Mouse (Mus musculus) Muller cell, postnatal 12 days (primary cell): Measurements from ENCODE around the gene Epb41l1.

Experiments used
- DNase-seq: peaks from one replicate; pipeline ENCODE4 v3.0.0-alpha.2; 2015; ENCODE audit errors: inconsistent ontology term

Gene Epb41l1

DNA sequence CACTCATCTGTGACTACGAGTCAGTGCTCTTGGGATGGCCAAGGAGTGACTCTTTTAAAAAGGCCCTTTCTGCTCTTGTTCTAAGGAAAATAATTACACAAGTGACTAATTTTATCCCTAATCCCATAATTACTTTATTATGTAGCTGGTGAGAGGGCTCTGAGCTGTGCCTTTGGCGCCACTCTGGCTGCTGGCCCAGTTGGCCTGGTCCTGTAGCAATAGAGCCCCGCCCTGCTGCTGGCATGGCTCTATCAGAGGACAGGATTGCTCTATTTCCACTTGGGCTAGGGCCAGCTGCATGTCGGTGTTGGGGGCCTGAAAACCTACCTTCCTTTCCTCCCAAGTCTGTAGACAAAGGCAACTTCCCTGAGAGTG lies 36.6 kb downstream of the Epb41l1 start:
- peak; percentile 51 for DNase-seq

- DNase-seq: peak; percentile 32
These were observed 39.8 kb downstream of the Epb41l1 start for GRCm38 (mm10) chr2:156460470-156460869.

DNA sequence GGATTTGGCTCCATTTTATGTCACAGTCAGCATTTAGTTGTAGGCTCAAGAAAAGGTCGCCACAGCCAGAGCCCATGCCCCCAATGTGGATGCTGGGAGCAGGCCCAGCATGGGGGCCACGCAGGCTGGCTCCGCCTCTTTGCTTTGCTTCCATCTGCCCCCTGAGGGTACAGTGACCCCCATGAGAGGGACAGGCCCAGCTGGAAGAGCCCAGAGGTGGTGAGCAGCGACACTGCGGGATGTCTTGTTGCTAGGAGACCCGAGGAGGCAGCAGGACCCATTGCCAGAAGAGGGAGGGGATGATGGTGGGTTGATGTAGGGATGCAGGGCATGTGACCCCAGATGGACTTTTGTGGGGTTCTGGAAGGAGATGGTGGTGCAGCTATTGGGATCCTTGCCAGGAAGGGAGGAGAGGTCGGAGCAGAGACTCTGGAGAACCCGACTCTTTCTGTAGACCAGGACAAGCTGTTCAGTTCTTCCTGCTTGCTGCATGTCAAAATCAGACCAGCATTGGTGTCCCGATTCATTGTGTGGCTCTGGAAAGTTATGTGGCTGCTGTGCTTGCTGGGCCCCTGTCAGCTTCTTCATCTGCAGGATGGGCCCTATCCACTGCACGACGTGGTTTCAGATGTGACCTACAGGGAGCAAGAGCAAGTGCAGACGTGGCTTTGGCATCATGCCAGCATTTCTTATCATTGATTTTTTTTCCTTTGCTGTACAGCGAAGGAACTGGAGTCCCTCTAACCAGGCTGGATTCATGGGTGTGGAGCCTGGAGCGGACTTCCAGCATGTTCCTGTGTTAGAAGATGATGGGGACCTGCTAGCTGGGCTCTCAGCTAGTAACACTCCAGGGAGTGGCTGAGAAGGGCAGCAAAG lies 41.7 kb downstream of the Epb41l1 start:
- DNase-seq: no peak

- DNase-seq: no peak
These were observed 43.7 kb downstream of the Epb41l1 start for GRCm38 (mm10) chr2:156464416-156464815.

DNA sequence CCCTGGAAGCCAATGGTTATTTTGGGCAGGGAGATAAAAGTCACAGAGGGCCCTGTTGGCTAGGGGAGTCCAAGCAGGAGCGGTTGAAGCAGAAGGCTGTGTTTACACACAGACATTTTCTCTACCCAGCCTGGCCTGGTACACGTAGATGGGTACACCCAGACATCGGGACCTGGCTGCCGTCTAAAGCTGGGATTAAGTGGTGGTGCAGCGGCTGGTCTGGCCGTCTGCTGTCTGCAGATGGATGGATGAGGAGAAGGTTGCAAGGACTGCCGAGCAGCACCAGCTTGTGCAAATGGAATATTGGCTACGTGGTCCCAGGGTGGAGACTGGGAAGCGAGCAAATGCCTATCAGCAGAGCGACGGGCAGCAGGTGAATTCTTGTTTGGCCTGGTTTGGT lies 46.8 kb downstream of the Epb41l1 start:
- no peak for DNase-seq

DNA sequence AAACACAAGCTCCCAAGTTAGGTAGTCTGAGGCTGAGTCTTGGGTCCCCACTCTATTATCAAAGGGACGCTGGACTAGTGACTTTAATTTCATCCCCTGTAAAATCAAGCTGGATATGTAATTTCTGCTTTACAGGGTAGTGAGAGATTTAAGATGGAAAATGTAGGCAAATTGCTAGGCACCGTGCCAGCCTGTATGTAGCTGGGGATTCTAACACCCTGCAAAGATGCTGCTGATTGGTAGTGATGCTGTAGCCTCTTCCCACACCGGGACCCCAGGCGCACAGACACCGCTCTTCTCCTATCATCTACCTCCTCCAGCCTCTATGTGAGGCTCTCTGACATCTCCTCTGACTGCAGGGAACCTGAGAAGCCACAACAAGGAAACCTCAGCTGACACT lies 48.2 kb downstream of the Epb41l1 start:
- DNase-seq: no peak

GRCm38 (mm10) chr2:156469508-156469907 lies 48.8 kb downstream of the Epb41l1 start:
- no peak for DNase-seq

DNA sequence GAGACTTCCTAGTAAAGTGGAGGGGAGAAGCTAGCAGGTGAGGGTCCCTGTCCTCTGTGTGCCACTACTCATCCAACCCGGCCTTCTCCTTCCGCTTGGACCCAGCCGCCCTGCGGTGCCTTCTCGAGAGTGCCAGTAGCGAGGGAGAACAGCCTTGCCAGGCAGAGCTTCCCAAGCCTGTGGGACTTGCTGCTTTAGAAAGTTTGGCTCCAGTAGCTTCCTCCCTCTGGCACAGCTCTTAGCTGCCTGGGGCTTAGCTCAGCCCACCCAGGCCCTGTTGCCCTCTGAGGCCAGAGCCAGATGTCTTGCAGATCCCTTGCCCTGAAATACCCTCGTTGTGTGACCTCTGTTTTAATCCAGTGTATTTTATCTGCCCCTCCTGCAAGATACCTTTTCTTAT lies 50.2 kb downstream of the Epb41l1 start:
- DNase-seq: no peak

- no peak for DNase-seq
These were observed 51.6 kb downstream of the Epb41l1 start for GRCm38 (mm10) chr2:156472336-156472735.

GRCm38 (mm10) chr2:156473696-156474095 lies 53.0 kb downstream of the Epb41l1 start:
- DNase-seq: no peak

DNA sequence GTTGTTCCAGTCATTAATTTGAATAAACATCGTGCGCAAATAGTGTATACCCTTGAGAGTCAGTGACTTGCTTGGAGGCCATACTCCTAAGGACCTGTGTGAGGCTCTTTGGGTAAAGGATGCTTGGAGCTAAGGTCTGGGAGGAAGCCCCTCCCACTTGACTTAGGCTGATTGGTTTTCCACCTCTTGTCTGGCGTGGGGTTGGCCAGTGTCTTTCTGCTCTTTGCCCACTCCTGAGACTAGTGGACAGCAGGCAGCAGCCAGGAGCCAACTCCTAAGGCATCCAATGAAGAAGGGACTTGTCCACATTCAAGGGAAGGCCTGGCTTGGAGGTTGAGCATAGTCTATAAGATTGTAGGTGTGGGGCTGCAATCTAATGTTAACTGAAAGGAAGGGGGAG lies 53.4 kb downstream of the Epb41l1 start:
- no peak for DNase-seq

- no peak for DNase-seq
These were observed 54.2 kb downstream of the Epb41l1 start for GRCm38 (mm10) chr2:156474891-156475284.

DNA sequence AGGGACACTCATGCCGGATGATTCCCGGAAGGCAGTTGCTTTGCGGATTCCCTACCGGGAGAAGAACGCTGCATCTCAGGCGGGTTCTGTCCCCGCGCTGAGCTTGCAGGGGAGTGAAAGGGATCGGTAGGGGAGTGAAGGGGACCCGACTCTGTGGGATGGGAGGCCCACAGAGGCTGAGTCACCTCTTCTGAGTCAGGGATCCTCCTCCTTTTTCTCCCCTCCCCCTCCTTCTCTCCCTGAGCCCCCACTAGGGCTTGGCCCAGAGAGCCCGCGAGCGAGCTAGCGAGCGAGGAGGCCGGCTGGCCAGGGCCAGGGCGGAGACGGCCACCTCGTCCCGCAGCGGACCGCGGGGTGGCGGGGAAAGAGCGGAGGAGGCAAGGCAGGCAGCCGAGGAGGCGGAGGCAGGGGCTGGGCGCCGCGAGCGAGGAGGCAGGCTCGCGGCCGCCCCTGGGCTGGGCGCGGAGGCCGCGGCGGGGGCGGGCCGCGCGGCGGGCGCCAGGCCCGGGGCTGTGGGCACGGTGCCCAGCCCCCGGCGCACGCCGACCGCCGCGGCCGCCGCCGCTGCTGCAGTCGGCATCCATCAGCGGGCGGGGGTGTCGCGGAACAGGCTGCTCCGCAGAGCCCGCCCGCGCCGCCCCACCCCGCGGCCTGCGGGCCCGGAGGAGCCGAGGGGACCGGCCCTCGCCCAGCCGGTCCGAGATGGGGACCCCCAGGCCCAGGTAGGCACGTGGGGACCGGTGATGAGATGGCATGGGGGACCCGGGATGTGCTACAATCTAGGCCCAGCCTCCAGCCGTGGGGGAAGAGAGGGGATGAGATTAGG lies 54.8 kb downstream of the Epb41l1 start:
- peak; percentile 92 for DNase-seq

DNA sequence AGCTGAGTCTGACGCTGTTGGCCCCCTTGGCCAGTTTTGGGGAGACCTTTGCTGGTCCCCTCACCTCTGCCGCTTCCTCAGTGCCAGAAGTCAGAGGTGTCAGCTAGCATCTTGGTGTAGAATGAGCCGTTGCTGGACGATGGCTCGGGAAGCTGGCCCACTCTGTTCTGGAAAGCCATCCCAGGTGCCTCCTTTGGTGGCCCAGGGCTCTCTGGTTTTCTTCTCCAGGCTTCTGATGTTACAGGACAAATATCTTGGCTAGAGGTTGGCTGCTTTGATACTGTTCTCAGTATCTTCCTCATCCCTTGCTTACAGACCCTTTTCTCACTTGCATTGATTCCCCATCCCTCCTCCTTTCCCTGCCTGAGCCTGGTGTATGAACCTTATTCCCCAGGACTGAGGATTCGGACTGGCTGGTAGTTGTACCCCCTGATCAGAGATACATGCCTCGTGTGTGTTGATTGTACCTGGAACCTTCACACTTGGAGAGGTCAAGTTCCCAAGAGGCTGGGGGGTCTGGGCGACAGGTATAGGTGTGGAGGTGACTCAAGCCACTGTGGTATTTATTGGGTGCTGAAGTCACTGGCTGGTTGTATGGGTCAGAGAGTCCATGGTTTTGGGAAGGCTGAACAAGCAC lies 55.5 kb downstream of the Epb41l1 start:
- no peak for DNase-seq

DNA sequence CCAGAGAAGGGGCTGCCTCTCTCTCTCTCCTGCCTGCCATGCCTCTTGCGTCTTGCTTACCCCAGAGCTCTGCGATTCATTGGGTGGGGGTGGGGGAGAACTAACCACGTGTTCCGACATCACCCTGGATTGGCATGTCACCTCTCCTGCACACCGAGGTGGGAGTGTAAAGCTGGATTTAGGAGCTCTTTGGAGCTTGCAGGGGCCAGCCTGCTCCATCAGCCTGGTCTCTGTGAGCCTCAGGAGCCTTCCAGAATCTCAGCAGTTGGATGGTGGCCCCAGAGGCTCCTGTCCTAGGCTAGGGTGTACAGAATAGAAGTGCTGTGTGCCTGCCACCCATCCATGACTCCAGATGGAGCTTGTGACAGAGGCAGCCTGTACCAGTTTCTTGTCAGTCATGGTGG lies 56.0 kb downstream of the Epb41l1 start:
- DNase-seq: no peak

- no peak for DNase-seq
These were observed 57.5 kb downstream of the Epb41l1 start for GRCm38 (mm10) chr2:156478046-156478690.

DNA sequence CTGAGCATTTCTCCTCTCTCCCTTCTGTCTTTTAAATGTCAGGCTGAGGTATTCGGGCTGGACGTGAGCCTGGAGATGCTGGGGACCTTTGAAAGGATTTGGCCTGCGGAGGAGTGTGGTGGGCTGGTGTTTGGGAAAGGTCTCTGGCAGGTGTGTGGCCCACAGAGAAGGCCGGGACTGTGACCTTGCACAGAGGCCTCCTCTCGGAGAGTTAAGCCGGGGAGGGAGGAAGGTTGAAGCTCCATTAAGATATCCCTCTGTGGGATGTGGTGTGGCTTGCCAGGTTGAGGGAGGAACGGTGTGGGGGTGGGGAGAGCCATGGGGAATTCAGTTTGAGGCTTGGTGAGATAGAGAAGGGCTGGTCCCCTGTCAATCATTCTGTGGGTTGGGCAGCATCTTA lies 59.1 kb downstream of the Epb41l1 start:
- no peak for DNase-seq

- DNase-seq: no peak
These were observed 59.6 kb downstream of the Epb41l1 start for GRCm38 (mm10) chr2:156480267-156480666.

DNA sequence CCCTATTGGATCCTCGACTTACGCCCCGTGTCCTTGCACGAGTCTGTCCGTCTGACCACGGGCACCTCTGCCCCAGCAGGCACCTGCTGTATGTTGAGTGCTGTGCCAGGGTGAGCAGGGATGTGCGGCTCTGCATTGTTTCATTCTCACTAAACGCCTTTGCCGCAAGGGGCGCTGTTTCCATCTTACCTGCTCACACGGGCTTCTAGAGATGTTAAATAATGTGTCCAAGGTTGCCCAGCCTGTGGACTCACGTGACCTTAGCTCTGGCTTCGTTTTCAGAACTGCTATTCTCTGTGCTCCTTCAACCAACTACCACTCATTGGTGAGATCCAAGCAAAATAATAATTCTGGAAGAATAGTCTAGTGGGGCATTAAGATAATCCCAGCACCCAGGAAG lies 61.6 kb downstream of the Epb41l1 start:
- DNase-seq: no peak

GRCm38 (mm10) chr2:156482764-156483163 lies 62.1 kb downstream of the Epb41l1 start:
- no peak for DNase-seq

- no peak for DNase-seq
These were observed 62.5 kb downstream of the Epb41l1 start for GRCm38 (mm10) chr2:156483204-156483603.
